Mouse (Mus musculus): Measurements from ENCODE around the gene Tns3.

The Tns3 gene

GRCm38 (mm10) chr11:8609873-8610272, 54.5 kb downstream of the Tns3 start:
- DNase-seq = no peak

GRCm38 (mm10) chr11:8607123-8607522, 57.2 kb downstream of the Tns3 start:
- DNase-seq = no peak

GRCm38 (mm10) chr11:8604789-8605569, 59.4 kb downstream of the Tns3 start:
- no peak for DNase-seq

- no peak for DNase-seq
Measured at GRCm38 (mm10) chr11:8602606-8603005, 61.7 kb downstream of the Tns3 start.

- DNase-seq = no peak
Measured at GRCm38 (mm10) chr11:8601411-8601821, 62.9 kb downstream of the Tns3 start.

GRCm38 (mm10) chr11:8595642-8596041, 68.7 kb downstream of the Tns3 start:
- no peak for DNase-seq

GRCm38 (mm10) chr11:8593172-8593571, 71.2 kb downstream of the Tns3 start:
- DNase-seq = no peak

GRCm38 (mm10) chr11:8591271-8591670, 73.1 kb downstream of the Tns3 start:
- DNase-seq = no peak

GRCm38 (mm10) chr11:8589226-8589905, 75.0 kb downstream of the Tns3 start:
- DNase-seq = no peak

GRCm38 (mm10) chr11:8587941-8588340, 76.4 kb downstream of the Tns3 start:
- DNase-seq = no peak

GRCm38 (mm10) chr11:8586996-8587644, 77.2 kb downstream of the Tns3 start:
- no peak for DNase-seq

- DNase-seq = no peak
Measured at GRCm38 (mm10) chr11:8586374-8586773, 78.0 kb downstream of the Tns3 start.

GRCm38 (mm10) chr11:8585686-8586085, 78.6 kb downstream of the Tns3 start:
- DNase-seq = no peak

GRCm38 (mm10) chr11:8584925-8585324, 79.4 kb downstream of the Tns3 start:
- DNase-seq = no peak

- DNase-seq = no peak
Measured at GRCm38 (mm10) chr11:8584307-8584706, 80.0 kb downstream of the Tns3 start.

- no peak for DNase-seq
Measured at GRCm38 (mm10) chr11:8583137-8583536, 81.2 kb downstream of the Tns3 start.

GRCm38 (mm10) chr11:8582101-8582920, 82.0 kb downstream of the Tns3 start:
- DNase-seq = no peak

- DNase-seq = no peak
Measured at GRCm38 (mm10) chr11:8579789-8580188, 84.5 kb downstream of the Tns3 start.

- no peak for DNase-seq
Measured at GRCm38 (mm10) chr11:8575217-8576180, 88.8 kb downstream of the Tns3 start.

- no peak for DNase-seq
Measured at GRCm38 (mm10) chr11:8574562-8574961, 89.8 kb downstream of the Tns3 start.

- no peak for DNase-seq
Measured at GRCm38 (mm10) chr11:8572762-8573161, 91.6 kb downstream of the Tns3 start.
